Mouse (Mus musculus) intestine, postnatal 0 days (tissue): ENCODE measurements around the gene Apopt1. TPM values are rescaled to one million over a fixed set of nuclear protein-coding genes. Genes with fewer than 3 reads are reported as not detected.
A peak's percentile ranks its signal among the peaks of the same experiment; 100 is the strongest.

ENCODE experiments used
- ATAC-seq: fragments of 200-750 bp; cut with Nextera tagmentation; 2 replicates; pipeline ENCODE4 v1.8.0; 2017; ENCODE audit warnings: mild to moderate bottlenecking, moderate TSS enrichment, moderate library complexity
- H3K27ac ChIP-seq: fragments of 300-500 bp; sonication (generic); 2 replicates; pipeline ENCODE4 v1.5.1; 2014; ENCODE audit warnings: mild to moderate bottlenecking, low read depth, low read length, moderate library complexity
- H3K27me3 ChIP-seq: fragments of 300-500 bp; sonication (generic); replicated peaks from 2 replicates; pipeline ENCODE4 v1.6.1; 2014; ENCODE audit warnings: low read length, mixed read lengths; ENCODE audit not compliant: control insufficient read depth, insufficient read depth
- H3K36me3 ChIP-seq: fragments of 300-500 bp; sonication (generic); 2 replicates; pipeline ENCODE4 v1.6.1; 2014; ENCODE audit warnings: mild to moderate bottlenecking, moderate library complexity; ENCODE audit not compliant: control insufficient read depth, insufficient read depth
- H3K4me1 ChIP-seq: fragments of 300-500 bp; sonication (generic); replicated peaks from 2 replicates; pipeline ENCODE4 v1.6.1; 2014; ENCODE audit warnings: antibody characterized with exemption, low read length, mixed read lengths; ENCODE audit not compliant: control insufficient read depth, insufficient read depth
- H3K4me2 ChIP-seq: fragments of 300-500 bp; sonication (generic); replicated peaks from 2 replicates; pipeline ENCODE4 v1.6.1; 2014; ENCODE audit warnings: low read depth, mild to moderate bottlenecking, moderate library complexity
- H3K4me3 ChIP-seq: fragments of 300-500 bp; sonication (generic); 2 replicates; pipeline ENCODE4 v1.5.1; 2014; ENCODE audit warnings: low read depth, low read length
- H3K9ac ChIP-seq: fragments of 300-500 bp; sonication (generic); 2 replicates; pipeline ENCODE4 v1.6.1; 2014; ENCODE audit warnings: mild to moderate bottlenecking, low read depth, low read length
- H3K9me3 ChIP-seq: fragments of 300-500 bp; sonication (generic); 2 replicates; pipeline ENCODE4 v1.6.1; 2016; ENCODE audit warnings: mixed run types; ENCODE audit not compliant: control insufficient read depth
- CTCF ChIP-seq: sonication (generic); IDR thresholded peaks from 2 replicates; pipeline ENCODE4 v1.5.1; 2016; ENCODE audit warnings: low read depth, mild to moderate bottlenecking, control low read depth, antibody characterized with exemption, moderate library complexity
- WGBS: fragments of 180-500 bp; shearing (Covaris S2); extraction: QIAGEN DNeasy Blood & Tissue Kit; methylation state at CpG from one replicate; pipeline ENCODE4 v1.1.7; 2014; 5-methylcytosine and 5-hydroxymethylcytosine counted together
- polyA plus RNA-seq: library from polyadenylated mRNA; unstranded; fragments of >200 nt; fragmentation: Nextera tagmentation; extraction: Ambion mirVana; gene quantifications from 2 replicates; pipeline ENCODE4 v1.2.1, GENCODE M21; 2015

Gene Apopt1
- polyA plus RNA-seq, 1 experiment from 2014 or later, result 44.8 TPM

- H3K36me3 ChIP-seq, result peaks cover 20% of the 10 kb centered on the region
- H3K4me2 ChIP-seq, result no peak overlapping the region
- H3K9me3 ChIP-seq, result no peaks in the 10 kb centered on the region
- TF ChIP-seq CTCF, result no peak
- H3K4me3 ChIP-seq, result no peak overlapping the region
- no peak overlapping the region for H3K9ac ChIP-seq
- no peaks in the 10 kb centered on the region for H3K27me3 ChIP-seq
- WGBS, result 82% methylated on average over 10 of the region's 10 CpGs
- H3K27ac ChIP-seq, result no peak overlapping the region
- no peak for ATAC-seq
- no peaks in the 10 kb centered on the region; the same call in 1 of the 2 replicates for H3K4me1 ChIP-seq
Observed at GRCm38 (mm10) chr12:111768322-111768928, 55.4 kb downstream of the Apopt1 start.

DNA sequence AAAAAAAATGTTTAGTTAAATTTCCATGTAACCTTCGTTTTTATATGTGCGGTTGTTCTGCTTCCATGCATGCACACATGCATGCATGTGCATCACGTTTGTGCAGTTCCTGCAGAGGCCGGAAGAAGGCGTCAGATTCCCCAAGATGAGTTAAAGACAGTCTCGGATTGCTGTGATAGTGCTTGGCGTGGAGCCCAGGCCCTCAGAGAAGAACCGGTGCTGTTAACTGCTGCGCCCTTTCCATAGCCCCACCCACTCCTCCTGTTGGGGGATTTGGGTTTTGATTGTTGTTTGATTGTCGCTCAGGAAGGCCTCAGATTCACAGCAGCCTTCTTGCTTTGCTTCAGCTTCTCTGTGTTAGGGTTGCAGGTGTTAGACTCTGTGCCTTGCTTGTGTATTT lies 56.2 kb downstream of the Apopt1 start:
- Histone ChIP-seq H3K27me3 (no peaks in the 10 kb centered on the region), H3K9ac (no peak overlapping the region), H3K4me1 (no peaks in the 10 kb centered on the region; the same call in 1 of the 2 replicates), H3K4me2 (no peak overlapping the region), H3K36me3 (peaks cover 24% of the 10 kb centered on the region), H3K27ac (no peak overlapping the region; the same call in 1 of the 2 replicates), H3K4me3 (no peak overlapping the region), H3K9me3 (no peaks in the 10 kb centered on the region)
- TF ChIP-seq CTCF, result peak; percentile 70
- ATAC-seq, result peak; percentile 51; the same call in 1 of the 2 replicates
- 20% methylated on average over 10 of the region's 10 CpGs for WGBS

DNA sequence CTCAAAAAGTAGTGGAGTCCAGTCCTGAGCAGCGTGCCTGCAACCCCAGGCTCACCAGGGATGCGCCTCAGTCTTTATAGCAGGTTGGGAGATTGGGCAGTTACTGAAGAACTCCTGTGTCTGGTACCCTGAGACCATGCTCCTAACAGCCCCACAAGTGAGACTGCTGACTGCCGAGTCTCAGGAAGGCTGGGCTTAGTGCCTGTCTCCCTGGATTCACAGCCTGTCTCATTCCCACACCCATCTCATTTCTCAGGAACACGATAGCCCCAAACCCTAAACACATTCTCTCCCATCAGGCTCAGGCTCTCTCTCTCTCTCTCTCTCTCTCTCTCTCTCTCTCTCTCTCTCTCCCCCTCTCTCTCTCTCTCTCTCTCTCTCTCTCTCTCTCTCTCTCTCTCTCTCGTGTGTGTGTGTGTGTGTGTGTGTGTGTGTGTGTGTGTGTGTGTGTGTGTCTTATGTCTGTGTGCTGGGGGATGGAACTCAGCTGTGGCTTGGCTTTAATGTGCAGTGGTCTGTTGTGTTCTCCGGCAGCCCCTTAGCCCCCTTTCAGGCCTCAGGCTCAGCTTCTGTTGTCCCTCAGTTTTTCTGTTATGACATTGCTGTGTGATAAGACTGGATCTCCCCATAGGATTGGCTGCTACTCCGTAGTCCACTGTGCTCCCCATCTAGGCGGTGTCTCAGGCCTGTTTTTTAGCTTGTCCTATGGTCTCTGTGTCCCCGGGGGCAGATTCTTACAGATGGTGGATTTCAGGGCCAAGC lies 56.9 kb downstream of the Apopt1 start:
- Histone ChIP-seq H3K4me1 (no peaks in the 10 kb centered on the region; the same call in 1 of the 2 replicates), H3K36me3 (peaks cover 30% of the 10 kb centered on the region), H3K4me2 (no peak overlapping the region), H3K27ac (no peak overlapping the region; the same call in 1 of the 2 replicates), H3K27me3 (no peaks in the 10 kb centered on the region), H3K9me3 (no peaks in the 10 kb centered on the region), H3K9ac (no peak overlapping the region), H3K4me3 (no peak overlapping the region)
- no peak for TF ChIP-seq CTCF
- 55% methylated on average over 8 of the region's 9 CpGs for WGBS
- no peak for ATAC-seq

- no peak overlapping the region for H3K27ac ChIP-seq
- H3K9ac ChIP-seq, result no peak overlapping the region
- no peak for ATAC-seq
- H3K9me3 ChIP-seq, result no peaks in the 10 kb centered on the region
- H3K27me3 ChIP-seq, result no peaks in the 10 kb centered on the region
- H3K4me2 ChIP-seq, result no peak overlapping the region
- H3K4me1 ChIP-seq, result no peaks in the 10 kb centered on the region; the same call in 1 of the 2 replicates
- no peak overlapping the region for H3K4me3 ChIP-seq
- TF ChIP-seq CTCF, result no peak
- WGBS, result 87% methylated on average over 10 of the region's 10 CpGs
- H3K36me3 ChIP-seq, result peaks cover 35% of the 10 kb centered on the region
Observed at GRCm38 (mm10) chr12:111770651-111771050, 57.6 kb downstream of the Apopt1 start.

DNA sequence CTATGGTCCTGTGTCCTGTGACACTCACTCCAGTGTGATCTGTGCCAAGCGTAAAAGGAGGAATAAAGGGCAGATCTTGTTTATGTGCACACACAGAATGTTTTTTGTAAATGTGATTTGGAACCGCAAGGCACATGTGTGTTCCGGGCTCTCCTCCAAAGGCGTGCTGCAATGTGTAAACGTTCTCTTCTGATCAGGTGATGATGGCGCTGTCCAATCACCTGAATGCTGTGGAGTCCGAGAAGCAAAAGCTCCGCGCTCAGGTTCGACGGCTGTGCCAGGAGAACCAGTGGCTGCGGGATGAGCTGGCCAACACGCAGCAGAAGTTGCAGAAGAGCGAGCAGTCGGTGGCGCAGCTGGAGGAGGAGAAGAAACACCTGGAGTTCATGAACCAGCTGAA lies 61.1 kb downstream of the Apopt1 start:
- Histone ChIP-seq H3K36me3 (peaks cover 63% of the 10 kb centered on the region), H3K27ac (no peak overlapping the region), H3K4me1 (no peaks in the 10 kb centered on the region), H3K27me3 (no peaks in the 10 kb centered on the region), H3K4me3 (no peak overlapping the region), H3K9ac (no peak overlapping the region), H3K4me2 (no peak overlapping the region), H3K9me3 (no peaks in the 10 kb centered on the region)
- no peak for ATAC-seq
- WGBS, result 80% methylated on average over 16 of the region's 16 CpGs
- TF ChIP-seq CTCF, result no peak

GRCm38 (mm10) chr12:111774845-111775244 lies 61.8 kb downstream of the Apopt1 start:
- H3K27me3 ChIP-seq, result no peaks in the 10 kb centered on the region
- no peak overlapping the region for H3K9ac ChIP-seq
- WGBS, result 84% methylated on average over 15 of the region's 15 CpGs
- peaks cover 70% of the 10 kb centered on the region for H3K36me3 ChIP-seq
- no peak overlapping the region for H3K27ac ChIP-seq
- TF ChIP-seq CTCF, result no peak
- H3K4me2 ChIP-seq, result no peak overlapping the region
- no peak overlapping the region for H3K4me3 ChIP-seq
- H3K9me3 ChIP-seq, result no peaks in the 10 kb centered on the region; the same call in 1 of the 2 replicates
- no peaks in the 10 kb centered on the region for H3K4me1 ChIP-seq
- no peak for ATAC-seq
